Mouse (Mus musculus) macrophage (primary cell): ENCODE measurements around the gene Nsmce1. TPM values are rescaled to one million over a fixed set of nuclear protein-coding genes. Genes with fewer than 3 reads are reported as not detected.

ENCODE experiments used
- H3K27ac ChIP-seq: fragments of 350-480 bp; formaldehyde crosslinking; 2 replicates; pipeline ENCODE4 v1.9.0; 2021
- H3K36me3 ChIP-seq: fragments of 350-480 bp; formaldehyde crosslinking; 2 replicates; pipeline ENCODE4 v1.9.0; 2021; ENCODE audit errors: inconsistent target
- H3K4me3 ChIP-seq: fragments of 350-480 bp; formaldehyde crosslinking; 2 replicates; pipeline ENCODE4 v1.9.0; 2021; ENCODE audit errors: inconsistent target
- H3K79me2 ChIP-seq: fragments of 350-480 bp; formaldehyde crosslinking; 2 replicates; pipeline ENCODE4 v1.9.0; 2021; ENCODE audit errors: inconsistent target
- WGBS: methylation state at CpG from one replicate; pipeline ENCODE4 v1.1.7; 2026; ENCODE audit warnings: inconsistent platforms; ENCODE audit not compliant: missing documents; 5-methylcytosine and 5-hydroxymethylcytosine counted together
- polyA plus RNA-seq: library from polyadenylated mRNA; stranded (reverse); fragments of 250-400 nt; gene quantifications from 3 replicates; pipeline ENCODE4 v1.2.4, GENCODE M21; 2018; ENCODE audit warnings: inconsistent platforms
- total RNA-seq, 78 experiments: library from RNA; depleted of rRNA; stranded (reverse); fragments of 250-400 nt; gene quantifications; 1 replicate in 9 of 78; 2 replicates in 24 of 78; 3 replicates in 43 of 78; 4 replicates in 2 of 78; pipeline ENCODE4 v1.2.4; 2018; ENCODE audit warnings: inconsistent platforms in 56 of 78

Gene Nsmce1
- 10 to 100 TPM in 2 of 26 experiments, 1 to 10 TPM in 24; 1.6 to 11.0 (median 5.4) TPM for total RNA-seq (2018; cell fraction: chromatin; rRNA removed)
- total RNA-seq (2018; cell fraction: cytosol; rRNA removed): 10 to 100 TPM; 21.7 to 35.3 (median 27.9) TPM
- total RNA-seq (2018; cell fraction: nucleus; rRNA removed): 10 to 100 TPM in 10 of 26 experiments, 1 to 10 TPM in 16; 5.0 to 15.0 (median 9.7) TPM
- 20.1 to 42.2 TPM (median 29.6 TPM) in 3 replicates for polyA plus RNA-seq

DNA sequence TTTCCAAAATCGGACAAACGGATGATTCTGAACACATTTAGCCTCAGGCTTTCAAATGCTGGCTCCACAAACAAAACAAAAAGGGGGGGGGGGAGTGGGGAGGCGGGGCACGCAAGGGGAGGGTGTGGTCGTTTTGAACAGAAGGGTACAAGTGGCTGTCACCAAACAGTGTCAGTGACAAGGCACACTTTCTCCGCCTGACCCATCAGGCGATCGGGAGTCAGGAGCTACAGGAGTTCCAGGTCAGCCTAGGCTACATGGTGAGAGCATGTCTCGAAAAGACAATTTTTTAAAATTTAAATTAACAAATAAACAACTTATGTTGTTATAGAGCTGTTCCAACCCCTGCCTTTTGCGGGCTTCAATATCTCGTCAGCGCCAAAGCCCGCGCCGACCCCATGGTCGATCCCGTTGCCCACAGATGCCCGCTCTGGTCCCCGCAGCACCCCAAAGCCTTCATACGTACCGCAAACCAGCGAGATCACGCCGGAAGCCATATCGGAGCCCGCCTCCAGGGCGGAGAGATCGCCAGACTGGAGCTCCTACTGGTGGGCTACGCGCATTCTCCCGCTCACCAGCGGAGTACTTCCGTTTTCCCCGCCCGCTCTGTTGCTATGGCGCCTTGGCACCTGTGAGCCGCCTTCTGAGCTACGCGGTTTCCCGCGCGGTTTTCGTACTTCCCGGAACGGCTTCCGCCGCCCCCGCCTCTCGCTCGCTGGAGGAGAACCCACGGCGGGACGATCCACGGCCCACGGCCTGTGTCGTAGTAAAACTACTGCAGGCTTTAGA, at the start of gene Nsmce1:
Gene Nsmce1, minus strand, starts transcription at position 650 of the 789 bp plus-strand sequence.
- under 1% methylated on average over 55 of the region's 56 CpGs for WGBS
- peak within 1 kb of the TSS; percentile 78 for H3K27ac ChIP-seq
- H3K79me2 ChIP-seq: peaks cover 10% of the 10 kb centered on the region; the same call in 1 of the 2 replicates
- H3K36me3 ChIP-seq: no peaks in the 10 kb centered on the region
- H3K4me3 ChIP-seq: peak within 1 kb of the TSS; percentile 66

GRCm38 (mm10) chr7:125541026-125541425, 49.6 kb upstream of the Nsmce1 start:
- Histone ChIP-seq H3K36me3 (no peaks in the 10 kb centered on the region), H3K4me3 (no peak overlapping the region), H3K27ac (no peak overlapping the region), H3K79me2 (no peaks in the 10 kb centered on the region)
- WGBS: 33% methylated on average over 1 of the region's 1 CpGs

DNA sequence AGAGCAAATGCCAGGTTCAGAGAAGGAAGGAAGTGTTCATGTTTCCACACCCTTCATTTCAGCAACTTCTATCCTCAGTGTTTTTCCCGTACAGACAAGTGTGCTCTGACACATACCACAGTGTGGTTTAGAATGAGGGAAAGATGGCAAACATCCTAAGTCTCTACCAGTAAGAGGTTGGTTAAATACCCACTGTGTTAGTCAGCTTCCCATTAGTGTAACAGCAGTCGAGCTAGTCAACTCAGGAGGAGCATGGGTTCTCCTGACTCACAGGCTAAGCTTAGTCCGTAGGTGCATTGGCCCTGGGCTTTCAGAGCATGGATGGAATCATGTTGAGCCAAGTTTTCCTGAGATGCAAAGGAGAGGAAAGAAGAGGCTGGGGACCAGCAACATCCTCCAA, 48.0 kb upstream of the Nsmce1 start:
- WGBS: 30% methylated on average over 3 of the region's 3 CpGs
- H3K36me3 ChIP-seq: no peaks in the 10 kb centered on the region
- no peak overlapping the region for H3K27ac ChIP-seq
- H3K79me2 ChIP-seq: no peaks in the 10 kb centered on the region
- H3K4me3 ChIP-seq: no peak overlapping the region

DNA sequence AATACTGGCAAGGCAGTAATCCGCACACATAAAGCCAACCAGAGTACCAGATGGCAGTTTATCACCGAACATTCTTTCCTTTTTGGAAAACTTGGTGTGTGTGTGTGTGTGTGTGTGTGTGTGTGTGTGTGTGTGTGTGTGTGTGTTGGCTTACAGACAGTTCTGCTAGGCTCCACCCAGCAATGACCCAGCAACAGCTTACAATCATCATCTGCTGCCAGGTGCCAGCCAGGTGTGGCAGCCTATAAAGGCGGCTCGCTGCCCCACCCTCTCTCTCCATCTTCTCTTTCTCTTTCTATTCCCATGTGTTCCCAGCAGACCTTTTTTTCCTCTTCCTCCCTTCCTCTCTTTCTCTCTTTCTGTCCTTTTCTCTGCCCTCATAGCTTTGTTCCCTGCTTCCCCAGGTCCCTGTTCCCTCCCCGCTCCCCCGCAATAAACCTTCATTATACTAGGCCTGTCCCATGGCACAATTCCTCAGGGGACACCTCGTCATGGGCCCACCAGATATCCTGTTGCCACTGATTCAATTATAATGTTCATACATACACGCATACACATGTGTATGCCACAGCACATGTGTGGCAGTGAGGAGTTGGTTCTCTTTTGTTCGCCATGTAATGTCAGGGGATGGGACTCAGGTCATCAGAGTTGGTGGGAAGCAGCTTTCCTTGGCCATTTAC, 36.6 kb upstream of the Nsmce1 start:
- Histone ChIP-seq H3K79me2 (no peaks in the 10 kb centered on the region), H3K36me3 (no peaks in the 10 kb centered on the region), H3K27ac (no peak overlapping the region), H3K4me3 (no peak overlapping the region)
- whole genome bisulfite sequencing: 93% methylated on average over 9 of the region's 9 CpGs

GRCm38 (mm10) chr7:125527186-125527585, 35.8 kb upstream of the Nsmce1 start:
- H3K4me3 ChIP-seq: no peak overlapping the region
- WGBS: 94% methylated on average over 6 of the region's 6 CpGs
- no peaks in the 10 kb centered on the region for H3K36me3 ChIP-seq
- H3K27ac ChIP-seq: no peak overlapping the region
- no peaks in the 10 kb centered on the region for H3K79me2 ChIP-seq

DNA sequence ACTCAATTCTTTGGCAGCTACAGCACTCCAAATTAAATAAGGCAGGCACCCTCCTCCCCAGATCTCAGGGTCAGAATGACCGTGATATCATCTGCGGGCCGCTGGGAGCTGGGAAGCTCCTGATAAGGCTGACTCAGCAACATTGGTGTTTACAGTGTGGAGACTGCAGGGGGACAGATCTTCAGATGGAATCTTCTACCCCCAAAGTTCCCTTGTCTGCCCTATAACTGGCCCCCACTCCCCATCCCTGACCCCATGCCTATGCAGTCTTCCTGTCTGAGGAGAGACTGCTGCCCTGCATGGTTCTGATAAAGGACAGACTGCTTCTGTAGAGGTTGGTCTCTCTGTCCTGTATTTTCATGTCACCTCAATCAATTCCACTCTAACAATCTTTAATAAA, 31.7 kb upstream of the Nsmce1 start:
- Histone ChIP-seq H3K27ac (no peak overlapping the region), H3K4me3 (no peak overlapping the region), H3K79me2 (no peaks in the 10 kb centered on the region), H3K36me3 (no peaks in the 10 kb centered on the region)
- 63% methylated on average over 3 of the region's 3 CpGs for WGBS

DNA sequence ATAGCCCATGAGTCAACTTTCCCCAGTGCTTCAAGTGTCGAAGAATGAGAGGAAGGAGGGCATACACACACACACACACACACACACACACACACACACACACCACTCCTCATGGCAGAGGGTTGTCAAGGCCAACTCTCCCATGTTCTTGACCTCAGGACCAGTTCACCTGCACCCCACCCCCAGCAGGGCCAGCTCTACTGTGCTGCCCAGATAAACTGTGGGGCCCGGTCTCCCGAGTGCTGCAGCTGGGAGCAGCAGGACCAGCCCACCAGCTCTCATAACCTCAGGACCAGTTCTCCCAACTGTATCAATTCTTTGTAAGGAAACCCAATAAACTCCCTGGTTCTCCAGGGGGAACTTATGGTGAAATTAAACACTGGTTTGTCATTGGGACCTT, 28.3 kb upstream of the Nsmce1 start:
- Histone ChIP-seq H3K36me3 (no peaks in the 10 kb centered on the region), H3K27ac (no peak overlapping the region), H3K4me3 (no peak overlapping the region), H3K79me2 (no peaks in the 10 kb centered on the region)
- WGBS: 92% methylated on average over 2 of the region's 3 CpGs

DNA sequence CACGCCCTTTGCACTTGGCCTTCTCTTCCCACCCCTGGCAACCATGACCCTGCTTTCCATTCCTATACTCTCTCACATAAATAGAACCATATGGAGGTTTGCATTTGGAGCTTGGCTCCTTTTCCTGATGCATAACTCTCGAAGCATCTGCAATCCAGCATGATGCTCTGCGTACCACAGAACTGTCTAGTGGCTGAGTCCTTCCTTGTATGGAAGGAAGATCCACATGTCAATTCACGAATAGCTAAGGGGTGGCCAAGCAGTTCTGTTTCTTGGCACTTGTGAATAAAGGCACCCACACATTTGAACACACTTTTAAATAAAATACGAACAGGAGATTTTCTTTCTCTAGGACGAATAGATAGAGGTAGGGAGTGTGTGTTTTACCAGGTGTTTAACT, 26.1 kb upstream of the Nsmce1 start:
- H3K36me3 ChIP-seq: no peaks in the 10 kb centered on the region
- no peak overlapping the region for H3K27ac ChIP-seq
- WGBS: 90% methylated on average over 6 of the region's 6 CpGs
- no peak overlapping the region for H3K4me3 ChIP-seq
- H3K79me2 ChIP-seq: no peaks in the 10 kb centered on the region

DNA sequence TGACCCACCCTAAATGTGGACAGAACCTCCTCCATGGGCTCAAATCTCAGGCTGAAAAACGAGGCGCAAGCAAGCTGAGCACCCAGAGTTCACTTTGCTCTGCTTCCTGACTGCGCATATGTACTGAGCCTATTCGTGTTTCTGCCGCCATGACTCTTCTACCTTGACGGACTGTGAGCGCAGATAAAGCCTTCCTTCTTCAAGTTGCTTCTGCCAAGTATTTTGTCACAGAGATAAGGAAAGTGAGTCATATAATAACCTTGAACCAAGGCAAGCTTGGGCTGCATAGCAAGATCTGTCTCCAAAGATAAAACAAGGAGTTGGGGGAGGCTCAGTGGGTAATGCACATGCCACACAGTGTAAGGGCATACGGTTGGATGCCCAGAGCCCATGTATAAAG, 25.3 kb upstream of the Nsmce1 start:
- 96% methylated on average over 8 of the region's 8 CpGs for WGBS
- Histone ChIP-seq H3K79me2 (no peaks in the 10 kb centered on the region), H3K4me3 (no peak overlapping the region), H3K27ac (no peak overlapping the region), H3K36me3 (no peaks in the 10 kb centered on the region)

DNA sequence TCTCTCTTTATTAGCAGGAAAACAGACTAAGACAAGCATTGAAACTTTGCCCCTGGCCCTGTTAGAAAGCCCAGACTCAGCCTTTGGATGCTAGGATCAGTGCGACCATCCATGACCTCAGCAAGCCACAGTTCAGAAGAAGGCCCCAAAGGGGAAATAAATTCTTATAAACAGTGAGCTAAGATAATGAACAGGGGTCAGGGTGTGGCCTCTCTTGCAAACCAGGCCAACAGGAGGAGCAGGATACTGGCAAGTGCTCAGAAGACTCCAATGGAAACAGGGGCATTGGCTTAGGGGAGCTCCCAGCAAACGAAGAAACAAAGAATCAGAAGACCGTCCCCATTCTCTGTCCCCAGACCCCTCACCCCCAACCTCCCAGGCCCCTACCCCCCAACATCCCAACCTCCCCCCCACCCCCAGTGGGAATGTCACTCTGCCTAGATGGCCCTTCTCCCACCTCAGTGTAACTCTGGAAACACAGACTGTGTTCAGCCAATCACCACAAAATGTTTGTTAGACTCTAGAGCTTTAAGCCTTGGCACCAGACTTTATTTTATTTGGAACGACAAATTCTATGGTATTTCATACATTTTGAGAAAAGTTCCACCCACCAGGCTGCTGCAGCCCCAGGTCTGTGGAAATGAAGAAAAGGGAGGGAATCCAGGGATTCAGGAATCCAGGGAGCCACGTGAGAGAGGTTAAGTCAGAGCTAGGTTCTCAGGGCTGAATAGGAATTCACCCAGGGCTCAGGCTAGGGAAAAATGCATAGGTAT, 23.9 kb upstream of the Nsmce1 start:
- H3K4me3 ChIP-seq: no peak overlapping the region
- H3K27ac ChIP-seq: no peak overlapping the region
- WGBS: 93% methylated on average over 5 of the region's 5 CpGs
- H3K36me3 ChIP-seq: no peaks in the 10 kb centered on the region
- H3K79me2 ChIP-seq: no peaks in the 10 kb centered on the region

DNA sequence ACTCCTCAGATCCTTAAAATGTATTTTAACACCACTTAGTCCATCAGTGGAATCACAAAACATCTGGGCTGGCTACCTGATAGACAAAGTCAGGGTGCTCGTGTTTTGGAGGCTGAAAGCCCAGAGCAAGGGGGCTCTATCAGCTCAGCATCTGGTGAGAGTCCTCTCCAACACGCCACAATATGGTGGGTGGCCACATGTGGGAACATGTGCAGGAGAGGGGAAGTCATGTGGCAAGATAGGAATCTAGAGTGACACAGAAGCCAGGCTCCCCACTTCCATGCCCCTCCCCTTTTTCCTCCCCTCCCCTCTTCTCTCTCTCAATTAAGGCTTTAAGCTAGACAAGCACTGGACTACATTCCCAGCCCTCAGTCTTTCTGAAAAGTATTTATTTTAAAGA, 20.5 kb upstream of the Nsmce1 start:
- Histone ChIP-seq H3K4me3 (no peak overlapping the region), H3K79me2 (no peaks in the 10 kb centered on the region), H3K36me3 (no peaks in the 10 kb centered on the region), H3K27ac (no peak overlapping the region)
- 34% methylated on average over 2 of the region's 2 CpGs for WGBS

DNA sequence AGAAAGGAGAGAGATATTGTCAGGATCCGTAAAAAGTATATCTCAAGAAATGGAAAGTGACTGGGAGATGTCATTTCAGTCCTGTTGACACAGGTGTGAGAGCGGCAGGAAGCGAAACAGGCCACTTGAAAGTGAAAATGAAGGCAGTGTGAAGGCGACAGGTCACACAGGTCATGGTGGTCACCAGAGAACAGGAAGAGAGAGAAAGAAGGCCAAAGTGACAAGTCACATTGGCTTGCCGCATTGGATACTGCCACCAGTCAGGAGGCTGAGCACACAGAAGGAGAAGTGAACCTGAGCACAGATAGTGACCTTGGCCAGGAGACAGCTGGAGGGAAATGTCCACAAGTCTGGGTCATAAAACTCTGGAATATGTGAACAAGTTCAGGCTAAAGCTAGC, 20.0 kb upstream of the Nsmce1 start:
- Histone ChIP-seq H3K4me3 (no peak overlapping the region), H3K79me2 (no peaks in the 10 kb centered on the region), H3K36me3 (no peaks in the 10 kb centered on the region), H3K27ac (no peak overlapping the region)
- 89% methylated on average over 5 of the region's 5 CpGs for WGBS

GRCm38 (mm10) chr7:125507279-125507678, 15.9 kb upstream of the Nsmce1 start:
- no peaks in the 10 kb centered on the region for H3K79me2 ChIP-seq
- no peaks in the 10 kb centered on the region for H3K36me3 ChIP-seq
- 86% methylated on average over 2 of the region's 2 CpGs for WGBS
- H3K4me3 ChIP-seq: no peak overlapping the region
- no peak overlapping the region for H3K27ac ChIP-seq

DNA sequence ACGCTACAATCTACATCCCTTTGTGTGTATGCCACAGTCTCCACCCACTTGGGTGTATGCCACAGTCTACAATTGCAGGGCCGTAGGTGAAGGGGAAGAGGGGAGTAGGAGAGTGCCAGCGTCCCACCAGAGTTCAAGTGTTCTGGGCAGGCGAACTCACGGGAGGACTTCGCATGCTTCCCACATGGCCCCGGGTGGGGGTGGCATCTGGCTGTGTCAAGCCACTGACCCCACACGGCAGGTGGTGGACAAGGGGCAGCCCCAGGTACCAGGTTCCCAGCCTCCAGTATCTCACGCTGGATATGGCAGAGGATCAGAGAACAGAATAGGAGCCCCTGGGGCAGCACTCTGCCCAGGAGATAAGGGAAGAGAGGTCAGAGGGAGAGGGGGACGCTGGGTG, 14.2 kb upstream of the Nsmce1 start:
- Histone ChIP-seq H3K79me2 (no peaks in the 10 kb centered on the region), H3K27ac (no peak overlapping the region), H3K36me3 (no peaks in the 10 kb centered on the region), H3K4me3 (no peak overlapping the region)
- 76% methylated on average over 10 of the region's 10 CpGs for WGBS
